Mouse (Mus musculus) right cerebral cortex, adult 2 months (tissue): ENCODE data around the gene Rab3gap2.

ENCODE experiments used
- DNase-seq, 2 experiments: peaks; one replicate each; pipeline ENCODE4 v3.0.0; 2021 to 2022; ENCODE audit warnings: low spot score in 2 of 2

The Rab3gap2 gene

GRCm38 (mm10) chr1:185203909-185204661, at the start of gene Rab3gap2:
TSS of gene Rab3gap2 (plus strand) at chr1:185204117.
- DNase-seq, result peak; percentile 98 to 99

- DNase-seq, result no peak
Measured at GRCm38 (mm10) chr1:185173641-185174040, 30.3 kb upstream of the Rab3gap2 start.

GRCm38 (mm10) chr1:185177860-185178259, 26.1 kb upstream of the Rab3gap2 start:
- peak; percentile 63 to 64 for DNase-seq

GRCm38 (mm10) chr1:185183591-185184330, 20.2 kb upstream of the Rab3gap2 start:
- DNase-seq, result no peak

GRCm38 (mm10) chr1:185185556-185185955, 18.4 kb upstream of the Rab3gap2 start:
- peak; percentile 56 to 74 for DNase-seq

GRCm38 (mm10) chr1:185187135-185187785, 16.7 kb upstream of the Rab3gap2 start:
- peak; percentile 41 to 60 for DNase-seq

GRCm38 (mm10) chr1:185189901-185190300, 14.0 kb upstream of the Rab3gap2 start:
- no peak for DNase-seq

GRCm38 (mm10) chr1:185192087-185192486, 11.8 kb upstream of the Rab3gap2 start:
- DNase-seq, result no peak

GRCm38 (mm10) chr1:185193509-185193908, 10.4 kb upstream of the Rab3gap2 start:
- DNase-seq, result peak in 1 of 2 experiments; percentile 68

GRCm38 (mm10) chr1:185196323-185196722, 7.6 kb upstream of the Rab3gap2 start:
- DNase-seq, result no peak

- DNase-seq, result no peak
Measured at GRCm38 (mm10) chr1:185200571-185201395, 3.1 kb upstream of the Rab3gap2 start.

- no peak for DNase-seq
Measured at GRCm38 (mm10) chr1:185201994-185202393, 1.9 kb upstream of the Rab3gap2 start.

GRCm38 (mm10) chr1:185203196-185203908, 565 bp upstream of the Rab3gap2 start:
- DNase-seq, result no peak

- no peak for DNase-seq
Measured at GRCm38 (mm10) chr1:185205090-185205489, 1.2 kb downstream of the Rab3gap2 start.

GRCm38 (mm10) chr1:185207851-185208595, 4.1 kb downstream of the Rab3gap2 start:
- no peak for DNase-seq

GRCm38 (mm10) chr1:185208766-185209165, 4.8 kb downstream of the Rab3gap2 start:
- DNase-seq, result no peak

GRCm38 (mm10) chr1:185209641-185210176, 5.8 kb downstream of the Rab3gap2 start:
- no peak for DNase-seq

- DNase-seq, result no peak
Measured at GRCm38 (mm10) chr1:185216360-185216759, 12.4 kb downstream of the Rab3gap2 start.

GRCm38 (mm10) chr1:185216762-185217161, 12.8 kb downstream of the Rab3gap2 start:
- no peak for DNase-seq

- no peak for DNase-seq
Measured at GRCm38 (mm10) chr1:185217966-185218365, 14.0 kb downstream of the Rab3gap2 start.
